Mouse (Mus musculus) liver, embryonic 12.5 days (tissue): ENCODE data around the gene Lrp11. TPM values are rescaled to one million over a fixed set of nuclear protein-coding genes. Genes with fewer than 3 reads are reported as not detected.

Source experiments
- ATAC-seq: fragments of 200-750 bp; cut with Nextera tagmentation; 2 replicates; pipeline ENCODE4 v1.8.0; 2017; ENCODE audit warnings: moderate number of reproducible peaks, mild to moderate bottlenecking, moderate library complexity
- H3K27ac ChIP-seq: fragments of 300-500 bp; sonication (generic); 2 replicates; pipeline ENCODE4 v1.5.1; 2016; ENCODE audit warnings: mild to moderate bottlenecking
- H3K27me3 ChIP-seq: fragments of 300-500 bp; sonication (generic); replicated peaks from 2 replicates; pipeline ENCODE4 v1.6.1; 2016; ENCODE audit warnings: mild to moderate bottlenecking, moderate library complexity
- H3K36me3 ChIP-seq: fragments of 300-500 bp; sonication (generic); 2 replicates; pipeline ENCODE4 v1.6.1; 2016; ENCODE audit warnings: mild to moderate bottlenecking, moderate library complexity
- H3K4me1 ChIP-seq: fragments of 300-500 bp; sonication (generic); 2 replicates; pipeline ENCODE4 v1.6.1; 2016
- H3K4me2 ChIP-seq: fragments of 300-500 bp; sonication (generic); 2 replicates; pipeline ENCODE4 v1.6.1; 2016; ENCODE audit warnings: mild to moderate bottlenecking, moderate library complexity
- H3K4me3 ChIP-seq: fragments of 300-500 bp; sonication (generic); 2 replicates; pipeline ENCODE4 v1.5.1; 2016; ENCODE audit warnings: mild to moderate bottlenecking, moderate library complexity
- H3K9ac ChIP-seq: fragments of 300-500 bp; sonication (generic); 2 replicates; pipeline ENCODE4 v1.6.1; 2016; ENCODE audit warnings: mild to moderate bottlenecking, moderate library complexity
- H3K9me3 ChIP-seq: fragments of 300-500 bp; sonication (generic); replicated peaks from 2 replicates; pipeline ENCODE4 v1.6.1; 2016; ENCODE audit warnings: mild to moderate bottlenecking, moderate library complexity
- WGBS: fragments of 180-500 bp; shearing (Covaris S2); methylation state at CpG from one replicate; pipeline ENCODE4 v1.1.7; 2016; ENCODE audit not compliant: insufficient replicate concordance; 5-methylcytosine and 5-hydroxymethylcytosine counted together
- polyA plus RNA-seq: library from polyadenylated mRNA; unstranded; fragments of >200 nt; fragmentation: Nextera tagmentation; extraction: Ambion mirVana; gene quantifications from 2 replicates; pipeline ENCODE4 v1.2.1, GENCODE M21; 2016

Gene Lrp11
- polyA plus RNA-seq, 1 experiment from 2014 or later, result 1.8 TPM

DNA sequence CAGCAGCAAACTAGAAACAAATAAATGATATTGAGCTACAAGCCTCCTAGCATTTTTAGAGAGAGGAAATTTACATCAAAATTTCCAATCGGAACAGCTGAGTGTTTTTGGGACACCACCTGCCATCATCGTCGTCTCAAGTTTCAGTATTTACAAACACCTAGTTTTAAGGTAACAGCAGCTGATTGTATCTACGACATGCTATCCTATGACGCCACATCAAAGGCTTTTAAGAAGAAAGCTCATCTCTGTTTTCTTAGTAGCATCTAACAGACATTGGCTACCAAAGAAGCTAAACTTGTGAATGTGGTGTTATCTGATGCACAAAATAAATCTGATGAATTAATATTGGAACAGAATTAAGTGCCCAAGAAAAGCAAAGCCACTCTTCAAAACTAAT lies 40.7 kb downstream of the Lrp11 start:
- no peak overlapping the region for H3K4me2 ChIP-seq
- H3K36me3 ChIP-seq, result peaks cover 54% of the 10 kb centered on the region
- no peaks in the 10 kb centered on the region for H3K9me3 ChIP-seq
- no peak overlapping the region for H3K9ac ChIP-seq
- H3K27me3 ChIP-seq, result no peaks in the 10 kb centered on the region
- no peak for ATAC-seq
- no peak overlapping the region for H3K4me3 ChIP-seq
- 88% methylated on average over 5 of the region's 5 CpGs for WGBS
- no peak overlapping the region for H3K27ac ChIP-seq
- H3K4me1 ChIP-seq, result no peaks in the 10 kb centered on the region

- H3K9me3 ChIP-seq, result no peaks in the 10 kb centered on the region
- no peak for ATAC-seq
- H3K4me2 ChIP-seq, result no peak overlapping the region
- no peaks in the 10 kb centered on the region for H3K27me3 ChIP-seq
- no peak overlapping the region for H3K9ac ChIP-seq
- H3K27ac ChIP-seq, result no peak overlapping the region
- no peak overlapping the region for H3K4me3 ChIP-seq
- no peaks in the 10 kb centered on the region for H3K4me1 ChIP-seq
- 75% methylated on average over 16 of the region's 16 CpGs for WGBS
- peaks cover 54% of the 10 kb centered on the region for H3K36me3 ChIP-seq
Observed at GRCm38 (mm10) chr10:7630951-7631720, 41.5 kb downstream of the Lrp11 start.

GRCm38 (mm10) chr10:7640366-7640765 lies 50.8 kb downstream of the Lrp11 start:
- H3K9me3 ChIP-seq, result no peaks in the 10 kb centered on the region
- H3K27ac ChIP-seq, result no peak overlapping the region
- no peak overlapping the region for H3K4me2 ChIP-seq
- 93% methylated on average over 12 of the region's 12 CpGs for WGBS
- H3K27me3 ChIP-seq, result no peaks in the 10 kb centered on the region
- H3K9ac ChIP-seq, result no peak overlapping the region
- ATAC-seq, result no peak
- H3K36me3 ChIP-seq, result peaks cover 85% of the 10 kb centered on the region
- H3K4me3 ChIP-seq, result no peak overlapping the region
- H3K4me1 ChIP-seq, result no peaks in the 10 kb centered on the region

GRCm38 (mm10) chr10:7645911-7646310 lies 56.3 kb downstream of the Lrp11 start:
- no peak for ATAC-seq
- Histone ChIP-seq H3K27me3 (no peaks in the 10 kb centered on the region), H3K9ac (no peak overlapping the region), H3K4me3 (no peak overlapping the region), H3K4me1 (no peaks in the 10 kb centered on the region), H3K36me3 (peaks cover 81% of the 10 kb centered on the region), H3K9me3 (no peaks in the 10 kb centered on the region), H3K4me2 (no peak overlapping the region), H3K27ac (no peak overlapping the region)
- 80% methylated on average over 2 of the region's 2 CpGs for WGBS

GRCm38 (mm10) chr10:7649059-7649458 lies 59.5 kb downstream of the Lrp11 start:
- Histone ChIP-seq H3K9ac (no peak overlapping the region), H3K4me2 (no peak overlapping the region), H3K4me3 (no peak overlapping the region), H3K36me3 (peaks cover 58% of the 10 kb centered on the region), H3K27me3 (no peaks in the 10 kb centered on the region), H3K4me1 (0 out of 2 replicates have a peak, but pooled peaks cover under 1% of the 10 kb centered on the region), H3K27ac (no peak overlapping the region), H3K9me3 (no peaks in the 10 kb centered on the region)
- ATAC-seq, result no peak
- 86% methylated on average over 4 of the region's 4 CpGs for WGBS

- H3K4me2 ChIP-seq, result no peak overlapping the region
- no peak for ATAC-seq
- no peaks in the 10 kb centered on the region for H3K27me3 ChIP-seq
- H3K4me1 ChIP-seq, result peaks cover 11% of the 10 kb centered on the region
- no peaks in the 10 kb centered on the region for H3K9me3 ChIP-seq
- H3K9ac ChIP-seq, result no peak overlapping the region
- H3K4me3 ChIP-seq, result no peak overlapping the region
- H3K27ac ChIP-seq, result no peak overlapping the region
- WGBS, result 81% methylated on average over 2 of the region's 2 CpGs
- H3K36me3 ChIP-seq, result peaks cover 54% of the 10 kb centered on the region
Observed at GRCm38 (mm10) chr10:7651057-7651456, 61.5 kb downstream of the Lrp11 start.

- H3K4me3 ChIP-seq, result peak overlapping the region; percentile 81
- peaks cover 16% of the 10 kb centered on the region; the same call in 1 of the 2 replicates for H3K36me3 ChIP-seq
- peaks cover 45% of the 10 kb centered on the region for H3K4me1 ChIP-seq
- peak overlapping the region; percentile 95 for H3K27ac ChIP-seq
- ATAC-seq, result peak; percentile 79
- no peaks in the 10 kb centered on the region for H3K9me3 ChIP-seq
- under 1% methylated on average over 44 of the region's 44 CpGs for WGBS
- peak overlapping the region; percentile 94 for H3K9ac ChIP-seq
- peak overlapping the region; percentile 92 for H3K4me2 ChIP-seq
- no peaks in the 10 kb centered on the region for H3K27me3 ChIP-seq
Observed at GRCm38 (mm10) chr10:7662471-7663141, 73.0 kb downstream of the Lrp11 start.

DNA sequence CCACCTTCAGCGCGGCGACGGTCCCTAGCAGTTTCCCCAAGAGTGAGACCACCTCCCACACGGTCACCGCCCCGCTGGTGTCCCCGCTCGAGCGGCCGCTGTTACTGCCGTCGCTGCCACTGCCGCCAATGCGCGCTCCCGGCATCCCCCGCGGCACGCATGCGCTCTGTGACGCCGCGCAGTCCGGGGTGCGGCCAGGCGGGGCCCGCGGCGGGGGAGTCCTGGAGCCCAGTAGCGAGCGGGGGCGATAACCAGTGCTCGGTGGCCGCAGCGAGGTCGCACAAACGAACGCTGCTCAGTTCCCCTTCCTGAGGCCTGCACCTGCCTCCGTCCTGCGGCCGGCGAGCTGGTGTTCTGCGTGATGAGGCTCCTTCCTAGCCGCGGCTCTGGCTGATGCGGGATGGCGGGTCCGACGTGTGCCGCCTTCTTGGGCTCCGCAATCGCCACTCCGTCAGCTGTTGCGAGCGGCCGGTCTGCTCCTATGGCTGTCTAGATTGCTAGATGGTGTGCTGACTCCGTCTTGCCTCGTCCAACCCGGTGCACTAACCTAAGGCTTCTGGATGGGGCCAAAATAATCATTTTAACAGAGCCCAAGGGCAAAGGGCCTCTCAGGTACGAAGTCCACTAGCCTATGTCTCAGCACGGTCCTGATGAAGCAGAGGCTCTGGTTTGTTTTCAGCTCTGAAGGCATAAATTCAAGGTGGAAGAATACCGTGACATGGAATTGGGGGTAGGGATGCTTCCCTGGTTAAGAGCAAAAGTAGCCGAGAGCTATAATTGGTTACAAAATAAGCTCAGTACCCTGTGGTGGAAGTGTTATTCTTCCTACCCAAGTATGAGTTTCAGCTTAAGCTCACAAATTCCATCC lies 73.8 kb downstream of the Lrp11 start:
- peaks cover 51% of the 10 kb centered on the region for H3K4me1 ChIP-seq
- peak overlapping the region; percentile 95 for H3K27ac ChIP-seq
- peak overlapping the region; percentile 94 for H3K9ac ChIP-seq
- WGBS, result under 1% methylated on average over 58 of the region's 64 CpGs
- H3K4me2 ChIP-seq, result peak overlapping the region; percentile 92
- peaks cover 10% of the 10 kb centered on the region; the same call in 1 of the 2 replicates for H3K36me3 ChIP-seq
- H3K9me3 ChIP-seq, result no peaks in the 10 kb centered on the region
- peak; percentile 88 for ATAC-seq
- H3K27me3 ChIP-seq, result no peaks in the 10 kb centered on the region
- peak overlapping the region; percentile 81 for H3K4me3 ChIP-seq

GRCm38 (mm10) chr10:7664027-7664526 lies 74.5 kb downstream of the Lrp11 start:
- H3K27ac ChIP-seq, result peak overlapping the region; percentile 95
- H3K9me3 ChIP-seq, result no peaks in the 10 kb centered on the region
- 43% methylated on average over 6 of the region's 6 CpGs for WGBS
- H3K4me1 ChIP-seq, result peaks cover 49% of the 10 kb centered on the region
- no peak for ATAC-seq
- peak overlapping the region; percentile 92 for H3K4me2 ChIP-seq
- H3K36me3 ChIP-seq, result peaks cover 4% of the 10 kb centered on the region; the same call in 1 of the 2 replicates
- H3K27me3 ChIP-seq, result no peaks in the 10 kb centered on the region
- peak overlapping the region; percentile 94 for H3K9ac ChIP-seq
- H3K4me3 ChIP-seq, result peak overlapping the region; percentile 81

- no peak for ATAC-seq
- H3K9ac ChIP-seq, result no peak overlapping the region
- H3K4me2 ChIP-seq, result no peak overlapping the region
- H3K4me3 ChIP-seq, result no peak overlapping the region
- peaks cover 42% of the 10 kb centered on the region for H3K4me1 ChIP-seq
- H3K27ac ChIP-seq, result no peak overlapping the region
- WGBS, result 86% methylated on average over 1 of the region's 1 CpGs
- no peaks in the 10 kb centered on the region for H3K9me3 ChIP-seq
- peaks cover 6% of the 10 kb centered on the region for H3K36me3 ChIP-seq
- H3K27me3 ChIP-seq, result no peaks in the 10 kb centered on the region
Observed at GRCm38 (mm10) chr10:7664889-7665288, 75.3 kb downstream of the Lrp11 start.

DNA sequence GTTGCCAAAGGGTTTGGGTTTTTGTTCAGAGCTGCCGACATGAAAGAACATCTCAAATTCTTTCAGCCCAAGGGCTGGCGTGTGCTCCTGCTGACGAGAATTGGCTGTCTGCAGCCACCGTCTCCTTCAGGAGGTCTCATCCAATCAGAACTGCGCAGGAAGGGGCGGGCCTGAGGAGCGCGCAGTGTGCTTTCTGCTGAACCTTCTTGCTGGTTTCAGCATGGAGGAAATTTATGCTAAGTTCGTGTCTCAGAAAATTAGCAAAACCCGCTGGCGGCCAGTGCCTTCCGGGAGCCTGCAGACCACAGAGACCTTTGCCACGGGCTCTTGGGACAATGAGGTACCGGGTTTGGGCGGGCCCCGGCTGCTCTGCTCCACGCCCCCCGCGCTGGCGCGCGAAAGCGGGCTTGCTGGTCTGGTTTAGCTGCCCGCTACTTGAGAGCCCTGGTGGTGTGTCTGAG lies 77.8 kb downstream of the Lrp11 start, which contains the start of gene Nup43:
Nup43 (plus strand) TSS at position 162 of the 461 bp plus-strand sequence.
- H3K4me3 ChIP-seq, result peak within 1 kb of the TSS; percentile 89
- peaks cover 28% of the 10 kb centered on the region for H3K4me1 ChIP-seq
- H3K27me3 ChIP-seq, result no peaks in the 10 kb centered on the region
- H3K9ac ChIP-seq, result peak within 1 kb of the TSS; percentile 79
- H3K36me3 ChIP-seq, result peaks cover 29% of the 10 kb centered on the region
- WGBS, result under 1% methylated on average over 24 of the region's 24 CpGs
- peak; percentile 72 for ATAC-seq
- no peaks in the 10 kb centered on the region for H3K9me3 ChIP-seq
- H3K4me2 ChIP-seq, result peak within 1 kb of the TSS; percentile 77
- H3K27ac ChIP-seq, result peak within 1 kb of the TSS; percentile 82
